Mouse (Mus musculus) R1 (cell line): ENCODE measurements around the gene Dok3.

Experiments used
- DNase-seq: peaks from one replicate; pipeline ENCODE4 v3.0.0-alpha.2; 2018; ENCODE audit warnings: low read depth, low spot score

Dok3 gene

GRCm38 (mm10) chr13:55507877-55508276, 21.2 kb downstream of the Dok3 start:
- peak; percentile 80 for DNase-seq

DNA sequence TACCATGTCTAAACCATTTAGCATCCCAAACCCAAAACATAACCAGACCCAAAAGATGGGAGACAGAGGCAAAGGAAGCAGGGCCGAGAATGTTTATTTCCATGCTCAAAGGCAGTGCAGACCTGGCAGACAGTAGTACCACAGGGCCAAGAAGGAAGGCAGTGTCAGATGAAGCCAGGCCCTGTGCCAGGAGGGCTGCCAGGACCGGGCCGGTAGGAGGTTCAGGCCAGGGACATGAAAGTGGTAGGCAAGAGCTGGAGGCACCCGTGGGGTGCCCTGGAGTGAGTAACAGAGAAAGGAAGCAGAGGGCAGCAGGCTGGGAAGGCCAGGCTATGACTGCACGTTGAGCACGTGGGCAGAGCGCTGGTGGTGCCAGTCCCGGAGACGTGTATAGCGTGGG, 22.4 kb downstream of the Dok3 start:
- no peak for DNase-seq

DNA sequence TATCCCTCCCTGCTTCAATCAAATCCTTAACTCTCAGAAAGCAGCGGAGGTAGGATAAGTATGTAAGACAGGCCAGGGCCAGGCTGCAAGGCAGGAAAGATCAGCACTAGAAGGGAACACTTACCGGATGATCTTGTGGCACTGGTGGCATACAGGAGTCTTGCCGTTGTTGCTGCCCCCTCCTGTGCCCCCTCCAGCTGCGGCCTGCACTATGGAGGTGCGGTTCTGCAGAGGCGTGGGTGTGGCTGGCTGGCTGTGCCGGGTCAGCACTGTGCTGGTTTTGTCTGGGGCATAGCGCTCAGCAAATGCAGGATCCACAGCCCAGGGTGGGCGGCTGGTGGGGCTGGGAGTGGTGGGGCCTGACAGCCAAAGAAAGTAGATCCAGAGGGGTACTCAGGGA, 23.3 kb downstream of the Dok3 start:
- no peak for DNase-seq

- DNase-seq, result no peak
These were observed 24.7 kb downstream of the Dok3 start for GRCm38 (mm10) chr13:55504390-55504789.

GRCm38 (mm10) chr13:55502405-55502804, 26.7 kb downstream of the Dok3 start:
- DNase-seq, result no peak

DNA sequence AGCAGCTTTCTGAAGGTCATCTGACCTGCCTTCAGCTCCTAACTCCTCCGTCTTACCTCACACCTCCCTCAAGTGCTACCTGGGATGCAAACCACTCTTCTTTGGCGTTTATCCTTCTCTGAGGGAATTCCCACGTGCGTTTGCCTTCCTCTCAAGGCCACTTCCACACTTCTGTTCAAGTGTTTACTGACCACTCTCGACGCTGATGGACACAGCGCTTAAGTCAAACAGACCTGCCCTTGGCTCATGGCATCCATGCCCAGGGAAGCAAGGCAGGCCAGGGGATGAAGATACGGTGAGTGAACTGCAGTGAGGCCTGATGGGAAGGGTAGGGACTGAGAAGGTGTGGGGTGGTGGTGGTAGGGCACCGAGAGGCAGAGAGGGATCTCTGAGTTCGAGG, 28.5 kb downstream of the Dok3 start:
- no peak for DNase-seq

DNA sequence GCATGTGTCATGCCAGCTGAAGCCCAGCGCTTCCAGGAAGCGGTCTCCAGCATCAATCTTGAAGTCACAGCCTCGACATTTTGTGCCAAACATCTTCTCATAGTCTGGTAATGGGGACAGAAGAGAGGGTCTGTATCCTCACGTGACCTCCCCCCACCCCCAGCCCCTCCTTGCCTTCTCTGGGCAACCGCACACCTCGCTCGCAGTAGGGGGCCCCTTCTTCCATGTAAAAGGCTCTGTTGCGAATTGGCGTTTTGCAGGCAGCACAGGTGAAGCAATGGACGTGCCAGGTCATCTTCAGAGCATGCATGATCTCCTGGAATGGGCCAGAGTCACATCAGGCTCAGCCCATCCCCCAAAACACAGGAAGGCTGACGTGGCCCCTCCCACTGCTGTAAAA, 30.2 kb downstream of the Dok3 start:
- no peak for DNase-seq

DNA sequence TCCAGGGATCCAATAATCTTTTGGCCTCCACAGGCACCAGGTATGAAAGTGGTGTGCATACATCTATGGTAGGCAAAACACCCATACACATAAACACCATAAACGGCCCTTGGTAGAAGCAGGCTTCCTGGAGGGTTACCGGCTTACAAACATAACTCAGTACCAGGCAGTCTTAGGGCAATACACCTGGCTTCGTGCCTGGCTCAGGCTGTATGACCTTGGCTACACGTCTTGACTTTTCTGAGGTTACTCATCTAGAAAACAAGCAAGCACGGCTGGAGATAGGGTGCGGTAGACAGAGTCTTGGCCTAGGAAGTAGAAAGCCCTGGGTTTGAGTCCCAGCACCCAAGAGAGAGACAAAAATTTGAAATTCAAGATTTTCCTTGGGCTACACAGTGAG, 32.4 kb downstream of the Dok3 start:
- DNase-seq, result no peak

DNA sequence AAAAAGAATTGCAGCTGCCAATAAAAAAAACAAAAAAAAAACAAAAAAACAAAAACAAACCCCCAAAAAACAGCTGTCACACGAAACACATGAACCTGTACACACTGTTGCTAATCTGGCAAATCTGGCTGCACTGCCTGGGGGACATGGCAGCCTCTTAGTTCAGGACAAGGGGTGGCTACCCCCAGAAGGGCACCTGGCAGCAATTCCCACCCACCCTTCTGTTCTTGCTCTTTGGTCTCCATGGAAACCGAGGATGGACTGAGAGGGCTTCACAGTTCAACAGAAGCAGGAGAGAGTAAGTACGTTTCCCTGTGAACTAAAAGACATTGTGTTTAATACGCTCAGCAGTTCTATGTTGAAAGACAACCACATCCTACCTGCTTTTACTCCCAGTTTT, 33.4 kb downstream of the Dok3 start:
- no peak for DNase-seq

DNA sequence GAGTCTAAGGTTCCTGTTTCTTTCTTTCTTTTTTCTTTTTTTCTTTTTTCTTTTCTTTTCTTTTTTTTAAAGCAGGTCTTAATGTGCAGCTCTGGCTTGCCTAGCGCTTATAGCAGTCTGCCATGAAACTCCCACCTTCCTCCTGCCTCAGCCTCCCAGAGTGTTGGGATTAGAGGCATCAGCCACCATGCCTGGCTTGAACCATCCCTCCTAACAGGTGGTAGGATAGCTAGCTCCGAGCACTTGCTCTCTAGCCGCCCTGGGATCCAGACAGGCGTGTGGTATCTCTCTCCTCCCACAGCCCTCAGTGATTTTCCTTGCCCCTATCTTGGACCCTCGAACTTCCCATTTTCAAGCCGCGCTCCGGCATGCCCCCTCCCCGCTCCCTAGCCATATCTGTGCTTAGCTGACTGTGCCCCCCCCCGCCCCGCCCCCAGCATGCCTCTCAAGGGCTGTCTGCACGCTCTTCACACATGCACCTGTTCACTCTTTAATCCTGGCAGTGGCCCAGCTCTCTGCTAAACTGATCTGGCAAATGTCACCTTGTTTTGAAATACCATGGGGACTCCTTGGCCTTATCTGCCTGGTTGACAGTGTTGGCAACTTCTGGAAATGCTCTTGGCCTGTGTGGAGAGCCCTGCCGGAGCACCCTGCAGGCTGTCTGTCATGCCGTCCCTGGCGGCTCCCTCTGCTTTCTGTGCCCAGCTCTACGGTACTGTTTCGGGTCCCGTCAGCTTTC, 34.0 kb downstream of the Dok3 start:
- DNase-seq, result no peak

DNA sequence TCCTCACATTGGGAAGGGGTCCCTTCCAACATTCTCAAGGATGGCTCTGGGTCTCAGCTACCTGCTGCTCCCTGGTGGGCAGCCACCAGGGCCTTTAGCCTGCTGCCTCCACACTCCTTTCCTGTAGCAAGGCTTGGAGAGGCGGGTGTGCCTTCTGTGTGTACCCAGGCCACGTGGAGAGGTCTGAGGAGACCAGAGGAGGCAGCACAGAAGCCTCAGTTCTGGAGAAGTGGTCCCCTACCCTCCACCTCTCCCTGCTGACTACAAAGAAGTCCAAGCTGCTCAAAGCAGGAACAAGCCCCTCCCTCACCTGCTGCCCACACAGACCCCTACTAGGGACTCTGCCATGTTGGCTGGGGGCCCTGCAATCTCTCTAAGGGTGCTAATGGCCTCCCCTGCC, 34.8 kb downstream of the Dok3 start:
- no peak for DNase-seq

- DNase-seq, result no peak
These were observed 41.3 kb downstream of the Dok3 start, which contains the start of gene Dbn1 for GRCm38 (mm10) chr13:55487578-55488498. Dbn1 (minus strand) TSS chr13:55488111.

- DNase-seq, result peak; percentile 35
These were observed 42.0 kb downstream of the Dok3 start for GRCm38 (mm10) chr13:55486916-55487577.

DNA sequence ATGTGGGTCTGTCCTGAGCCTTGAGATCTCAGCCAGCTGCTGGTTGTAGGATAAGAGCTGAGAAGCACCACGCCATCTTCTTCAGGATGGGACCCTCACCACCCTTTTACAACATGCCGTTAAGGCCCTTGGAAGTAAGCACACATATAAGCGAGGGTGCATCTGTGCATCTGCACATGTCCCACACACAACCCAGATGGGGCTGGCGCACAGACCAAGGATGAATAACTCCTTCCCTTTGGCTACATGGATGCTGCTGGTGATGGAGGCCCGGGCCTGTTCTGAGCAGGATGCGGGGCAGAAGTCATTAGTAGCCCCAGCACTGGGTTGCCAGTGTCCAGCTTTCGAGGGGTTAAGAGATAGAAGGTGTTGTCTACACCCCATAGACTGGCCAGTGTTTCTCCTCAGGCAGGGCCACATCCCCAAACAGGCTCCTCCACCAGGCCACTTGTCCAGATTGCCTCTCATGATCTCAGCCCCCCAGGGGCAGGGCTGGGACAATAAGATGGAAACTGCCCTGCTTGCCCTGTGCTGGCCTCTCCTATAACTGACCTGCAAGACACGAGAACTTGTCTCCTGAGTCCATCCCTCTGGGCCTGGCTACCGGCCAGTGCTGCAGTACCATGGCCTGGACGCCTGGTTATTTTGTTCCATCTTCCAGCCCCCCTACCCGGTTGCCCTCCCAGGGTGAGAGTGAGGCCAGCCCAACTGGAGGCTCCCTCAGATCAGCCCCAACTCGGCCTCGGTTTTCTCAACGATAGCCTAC, 42.9 kb downstream of the Dok3 start:
- DNase-seq, result no peak

DNA sequence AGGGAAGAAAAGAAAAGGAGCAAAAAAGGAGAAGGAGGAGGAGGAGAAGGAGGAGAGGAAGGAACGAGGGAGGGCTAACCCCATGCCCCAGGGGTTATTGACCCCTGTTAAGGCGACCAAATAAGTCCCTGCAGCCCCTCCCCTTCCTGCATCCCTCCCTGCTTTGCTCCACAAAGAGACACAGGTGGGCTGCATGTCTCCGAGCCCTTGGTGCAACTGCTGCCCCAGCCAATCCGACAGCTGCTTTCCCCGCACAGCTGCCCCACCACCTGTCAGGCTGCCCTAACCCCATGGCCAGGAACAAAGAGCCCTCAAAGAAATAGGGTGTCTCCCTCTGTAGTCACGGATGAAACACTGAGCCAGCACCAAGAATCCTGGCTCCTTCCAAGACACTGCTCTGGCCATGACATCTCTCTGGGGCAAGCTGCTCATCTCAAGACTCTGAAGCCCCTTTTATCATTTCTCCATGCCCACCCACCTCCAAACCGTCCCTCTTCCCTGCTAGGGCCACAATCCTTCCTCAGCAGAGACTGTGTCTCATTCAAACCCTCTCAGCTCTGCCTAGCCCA, 44.5 kb downstream of the Dok3 start:
- DNase-seq, result no peak

DNA sequence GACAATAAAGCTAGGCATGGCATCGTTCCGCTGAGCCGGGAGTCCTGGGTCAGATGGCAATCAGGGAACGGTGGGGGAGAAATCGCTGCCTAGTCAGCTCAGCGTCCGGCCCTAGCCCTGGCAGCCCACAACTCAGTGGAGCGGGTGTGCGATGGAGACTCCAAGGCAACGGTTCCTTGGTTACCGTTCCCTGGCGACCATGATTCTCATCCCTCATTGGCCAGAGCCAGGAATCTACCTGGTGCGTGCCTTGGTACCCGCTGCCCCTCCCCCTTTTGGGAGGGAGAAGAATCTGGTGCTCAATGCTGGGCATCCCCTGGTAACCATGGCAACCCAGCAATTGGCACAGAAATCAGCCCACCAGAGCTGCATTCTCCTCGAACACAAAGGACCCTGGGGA, 45.5 kb downstream of the Dok3 start:
- DNase-seq, result peak; percentile 30

- DNase-seq, result no peak
These were observed 46.0 kb downstream of the Dok3 start for GRCm38 (mm10) chr13:55483071-55483470.

GRCm38 (mm10) chr13:55482542-55482941, 46.6 kb downstream of the Dok3 start:
- DNase-seq, result no peak

DNA sequence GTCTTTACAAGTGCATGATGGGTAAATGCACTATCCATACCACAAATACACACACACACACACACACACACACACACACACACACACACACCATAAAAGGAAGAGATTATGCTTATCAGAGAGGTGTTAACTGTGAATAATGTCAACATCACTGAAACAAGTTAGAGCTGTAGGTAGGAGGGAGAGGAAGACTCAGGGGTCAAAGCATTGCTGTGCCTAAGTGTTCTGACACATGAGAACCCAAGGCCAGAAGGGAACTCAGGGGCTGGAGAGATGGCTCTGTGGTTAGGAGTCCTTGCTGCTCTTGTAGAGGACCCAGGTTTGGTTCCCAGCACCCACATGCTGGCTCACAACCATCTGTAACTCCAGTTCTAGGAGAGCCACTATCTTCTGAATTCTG, 49.2 kb downstream of the Dok3 start:
- no peak for DNase-seq

DNA sequence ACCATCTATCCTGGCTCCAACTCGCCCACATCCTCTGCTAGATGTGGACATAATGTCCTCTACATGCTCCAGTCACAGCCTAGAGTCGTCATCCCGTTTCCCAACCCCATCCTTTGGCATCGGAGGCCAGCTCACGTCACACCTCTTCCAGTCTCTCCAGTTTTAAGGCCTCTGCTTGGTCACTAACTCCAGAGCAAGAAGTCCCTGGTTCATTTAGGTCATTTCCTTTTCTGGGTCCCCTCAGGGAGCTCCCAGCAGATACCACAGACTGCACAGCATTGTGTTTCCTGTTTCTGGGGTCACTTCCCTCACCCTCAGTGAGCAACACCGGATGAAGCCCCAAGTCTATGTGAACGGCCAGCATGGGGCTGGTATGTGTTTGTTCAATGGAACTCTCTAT, 50.1 kb downstream of the Dok3 start:
- no peak for DNase-seq

DNA sequence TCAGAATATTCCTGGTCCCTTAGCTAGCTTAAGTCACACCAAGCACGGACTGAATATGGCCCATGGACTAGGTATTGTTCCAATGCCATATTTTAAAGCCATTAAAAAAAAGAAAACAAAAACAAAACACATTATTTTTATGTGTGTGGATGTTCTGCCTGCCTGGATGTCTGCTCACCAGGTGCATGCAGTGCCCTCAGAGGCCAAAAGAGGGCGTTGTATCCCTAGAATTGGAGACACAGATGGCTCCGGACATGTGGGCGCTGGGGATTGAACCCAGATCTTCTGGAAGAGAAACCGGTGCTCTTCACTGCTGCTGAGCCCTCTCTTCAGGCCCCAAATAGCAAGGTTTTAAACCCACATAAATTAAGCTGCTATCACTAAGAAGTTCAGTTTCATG, 51.1 kb downstream of the Dok3 start:
- peak; percentile 68 for DNase-seq
